In genomic region chr15:102355134-102355870, GRCm38 (mm10) we compare ENCODE assay signal across 8 mouse cellular contexts. TPM values are rescaled to one million over a fixed set of nuclear protein-coding genes. Genes with fewer than 3 reads are reported as not detected.
A peak's percentile ranks its signal among the peaks of the same experiment; 100 is the strongest.
DNase-seq lines count a peak whose midpoint lies in the region; ATAC-seq and TF ChIP-seq lines count a peak whose summit lies in the region.

No protein-coding gene starts in this region.

- H3K4me2 ChIP-seq in forebrain, postnatal 0 days (ENCODE audit: low read depth) = peak overlapping the region; percentile 94
- peak overlapping the region; percentile 64 for H3K4me2 ChIP-seq in hindbrain, embryonic 12.5 days (replicated peaks)
- H3K4me2 ChIP-seq in midbrain, embryonic 11.5 days = peak overlapping the region; percentile 96
- peak overlapping the region; percentile 93 for H3K4me2 ChIP-seq in stomach, embryonic 15.5 days

- peak; percentile 50 to 65 for DNase-seq in cerebellum, postnatal 25 days
- no peak for DNase-seq in cerebellum, adult 11 months
- DNase-seq in adrenal gland, postnatal 25 days = peak; percentile 57
- DNase-seq in forebrain, postnatal 0 days = peak; percentile 57
- peak; percentile 22 to 25 for DNase-seq in layer of hippocampus, postnatal 25 days (ENCODE audit: extremely low spot score in 1 of 2, low spot score in 1 of 2)
- DNase-seq in midbrain, embryonic 11.5 days (ENCODE audit: low spot score, missing footprints) = peak; percentile 98

- peaks cover 29% of the 10 kb centered on the region for H3K27me3 ChIP-seq in forebrain, postnatal 0 days (ENCODE audit: insufficient read depth, low read length)
- H3K27me3 ChIP-seq in hindbrain, embryonic 12.5 days = peaks cover 40% of the 10 kb centered on the region
- H3K27me3 ChIP-seq in midbrain, embryonic 11.5 days (ENCODE audit: control insufficient read depth, insufficient read depth, low read length) = peaks cover 27% of the 10 kb centered on the region
- H3K27me3 ChIP-seq in stomach, embryonic 15.5 days (replicated peaks) = peaks cover 20% of the 10 kb centered on the region

- ATAC-seq in forebrain, postnatal 0 days = peak; percentile 55
- peak; percentile 66 for ATAC-seq in hindbrain, embryonic 12.5 days (ENCODE audit: low FRiP score)
- peak; percentile 68 for ATAC-seq in midbrain, embryonic 11.5 days (ENCODE audit: low FRiP score)
- peak; percentile 42; the same call in 1 of the 2 replicates for ATAC-seq in stomach, embryonic 15.5 days (ENCODE audit: insufficient read depth, low FRiP score, low read depth)

- peak overlapping the region; percentile 62 for H3K27ac ChIP-seq in forebrain, postnatal 0 days (ENCODE audit: low read depth, low read length)
- H3K27ac ChIP-seq in hindbrain, embryonic 12.5 days = peak overlapping the region; percentile 82
- H3K27ac ChIP-seq in midbrain, embryonic 11.5 days (ENCODE audit: low read depth, low read length) = peak overlapping the region; percentile 70
- peak overlapping the region; percentile 79 for H3K27ac ChIP-seq in stomach, embryonic 15.5 days

- H3K4me3 ChIP-seq in forebrain, postnatal 0 days (ENCODE audit: low read depth, low read length) = peak overlapping the region; percentile 50
- peak overlapping the region; percentile 38 for H3K4me3 ChIP-seq in hindbrain, embryonic 12.5 days
- H3K4me3 ChIP-seq in midbrain, embryonic 11.5 days (ENCODE audit: low read depth, low read length) = peak overlapping the region; percentile 51
- peak overlapping the region; percentile 50 for H3K4me3 ChIP-seq in stomach, embryonic 15.5 days (replicated peaks)

- peaks cover 4% of the 10 kb centered on the region; the same call in 1 of the 2 replicates for H3K4me1 ChIP-seq in forebrain, postnatal 0 days (ENCODE audit: insufficient read depth)
- peaks cover 47% of the 10 kb centered on the region for H3K4me1 ChIP-seq in hindbrain, embryonic 12.5 days
- peaks cover 28% of the 10 kb centered on the region for H3K4me1 ChIP-seq in midbrain, embryonic 11.5 days (ENCODE audit: control insufficient read depth, insufficient read depth, low read length)
- H3K4me1 ChIP-seq in stomach, embryonic 15.5 days = peaks cover 31% of the 10 kb centered on the region

- WGBS in forebrain, postnatal 0 days = under 1% methylated on average over 47 of the region's 49 CpGs
- under 1% methylated on average over 46 of the region's 49 CpGs for WGBS in hindbrain, embryonic 12.5 days
- WGBS in midbrain, embryonic 11.5 days = under 1% methylated on average over 45 of the region's 49 CpGs
- under 1% methylated on average over 49 of the region's 49 CpGs for WGBS in stomach, embryonic 15.5 days

- peak overlapping the region; percentile 66 for H3K9ac ChIP-seq in forebrain, postnatal 0 days
- peak overlapping the region; percentile 59 for H3K9ac ChIP-seq in hindbrain, embryonic 12.5 days
- peak overlapping the region; percentile 86 for H3K9ac ChIP-seq in midbrain, embryonic 11.5 days (ENCODE audit: low read length)
- H3K9ac ChIP-seq in stomach, embryonic 15.5 days = peak overlapping the region; percentile 65

- no peaks in the 10 kb centered on the region for H3K9me3 ChIP-seq in forebrain, postnatal 0 days (ENCODE audit: low read length)
- H3K9me3 ChIP-seq in hindbrain, embryonic 12.5 days (replicated peaks) = no peaks in the 10 kb centered on the region
- no peaks in the 10 kb centered on the region for H3K9me3 ChIP-seq in midbrain, embryonic 11.5 days (ENCODE audit: control insufficient read depth, low read length)
- H3K9me3 ChIP-seq in stomach, embryonic 15.5 days = no peaks in the 10 kb centered on the region

- no peaks in the 10 kb centered on the region for H3K36me3 ChIP-seq in forebrain, postnatal 0 days (ENCODE audit: insufficient read depth)
- no peaks in the 10 kb centered on the region for H3K36me3 ChIP-seq in hindbrain, embryonic 12.5 days
- no peaks in the 10 kb centered on the region for H3K36me3 ChIP-seq in midbrain, embryonic 11.5 days (ENCODE audit: control insufficient read depth, insufficient read depth, low read length)
- no peaks in the 10 kb centered on the region for H3K36me3 ChIP-seq in stomach, embryonic 15.5 days

- TF ChIP-seq CTCF in forebrain, postnatal 0 days (IDR thresholded peaks at IDR 0.05; ENCODE audit: low read depth) = peak; percentile 47

RNA-seq across cellular contexts. Expression of gene Aaas, which starts 4.7 kb away (rescaled TPM):
- 14.4 and 24.0 TPM in 2 replicates for total RNA-seq in adrenal gland, postnatal 25 days (2021)
- 25.5 and 27.9 TPM in 2 replicates for total RNA-seq in forebrain, postnatal 0 days (2014; rRNA removed)
- 31.6 and 33.4 TPM in 2 replicates for polyA plus RNA-seq in forebrain, postnatal 0 days (2015; fragmentation: Nextera tagmentation; extraction: Ambion mirVana)
- 54.6 and 60.9 TPM in 2 replicates for polyA plus RNA-seq in hindbrain, embryonic 12.5 days (2016; fragmentation: Nextera tagmentation; extraction: Ambion mirVana)
- total RNA-seq in layer of hippocampus, postnatal 25 days (2021) = 10 to 100 TPM; 19.6 to 23.1 TPM
- 76.5 and 82.5 TPM in 2 replicates for polyA plus RNA-seq in midbrain, embryonic 11.5 days (2014; fragmentation: Nextera tagmentation; extraction: Ambion mirVana)
- 55.9 and 67.0 TPM in 2 replicates for polyA plus RNA-seq in stomach, embryonic 15.5 days (2015; fragmentation: Nextera tagmentation; extraction: Ambion mirVana)

RNA-seq across cellular contexts. Expression of gene Sp7, which starts 11.7 kb away (rescaled TPM):
- total RNA-seq in adrenal gland, postnatal 25 days (2021) = 0.15 TPM in 1 of 2 replicates, not detected in the other
- total RNA-seq in forebrain, postnatal 0 days (2014; rRNA removed) = 0.92 and 2.1 TPM in 2 replicates
- 0.30 and 0.35 TPM in 2 replicates for polyA plus RNA-seq in forebrain, postnatal 0 days (2015; fragmentation: Nextera tagmentation; extraction: Ambion mirVana)
- polyA plus RNA-seq in hindbrain, embryonic 12.5 days (2016; fragmentation: Nextera tagmentation; extraction: Ambion mirVana) = 1.9 and 2.1 TPM in 2 replicates
- total RNA-seq in layer of hippocampus, postnatal 25 days (2021) = under 1 TPM; 0.86 to 0.99 TPM
- 0.51 and 0.90 TPM in 2 replicates for polyA plus RNA-seq in midbrain, embryonic 11.5 days (2014; fragmentation: Nextera tagmentation; extraction: Ambion mirVana)
- polyA plus RNA-seq in stomach, embryonic 15.5 days (2015; fragmentation: Nextera tagmentation; extraction: Ambion mirVana) = 1.0 and 1.1 TPM in 2 replicates

RNA-seq across cellular contexts. Expression of gene Myg1, which starts 23.8 kb away (rescaled TPM):
- 72.4 and 77.8 TPM in 2 replicates for total RNA-seq in adrenal gland, postnatal 25 days (2021)
- total RNA-seq in forebrain, postnatal 0 days (2014; rRNA removed) = 46.4 and 54.2 TPM in 2 replicates
- polyA plus RNA-seq in forebrain, postnatal 0 days (2015; fragmentation: Nextera tagmentation; extraction: Ambion mirVana) = 80.2 and 85.7 TPM in 2 replicates
- polyA plus RNA-seq in hindbrain, embryonic 12.5 days (2016; fragmentation: Nextera tagmentation; extraction: Ambion mirVana) = 78.4 and 90.8 TPM in 2 replicates
- total RNA-seq in layer of hippocampus, postnatal 25 days (2021) = 10 to 100 TPM; 63.0 to 66.1 TPM
- polyA plus RNA-seq in midbrain, embryonic 11.5 days (2014; fragmentation: Nextera tagmentation; extraction: Ambion mirVana) = 97.8 and 99.5 TPM in 2 replicates
- polyA plus RNA-seq in stomach, embryonic 15.5 days (2015; fragmentation: Nextera tagmentation; extraction: Ambion mirVana) = 83.5 and 85.5 TPM in 2 replicates

RNA-seq across cellular contexts. Expression of gene Pfdn5, which starts 29.4 kb away (rescaled TPM):
- 379 TPM in 2 replicates for total RNA-seq in adrenal gland, postnatal 25 days (2021)
- total RNA-seq in forebrain, postnatal 0 days (2014; rRNA removed) = 177 and 262 TPM in 2 replicates
- polyA plus RNA-seq in forebrain, postnatal 0 days (2015; fragmentation: Nextera tagmentation; extraction: Ambion mirVana) = 518 and 621 TPM in 2 replicates
- polyA plus RNA-seq in hindbrain, embryonic 12.5 days (2016; fragmentation: Nextera tagmentation; extraction: Ambion mirVana) = 331 and 402 TPM in 2 replicates
- total RNA-seq in layer of hippocampus, postnatal 25 days (2021) = 100 to 1,000 TPM; 386 to 396 TPM
- 404 and 408 TPM in 2 replicates for polyA plus RNA-seq in midbrain, embryonic 11.5 days (2014; fragmentation: Nextera tagmentation; extraction: Ambion mirVana)
- polyA plus RNA-seq in stomach, embryonic 15.5 days (2015; fragmentation: Nextera tagmentation; extraction: Ambion mirVana) = 322 TPM in 2 replicates

RNA-seq across cellular contexts. Expression of gene Sp1, which starts 50.6 kb away (rescaled TPM):
- total RNA-seq in adrenal gland, postnatal 25 days (2021) = 49.9 and 82.8 TPM in 2 replicates
- 16.4 and 22.5 TPM in 2 replicates for total RNA-seq in forebrain, postnatal 0 days (2014; rRNA removed)
- polyA plus RNA-seq in forebrain, postnatal 0 days (2015; fragmentation: Nextera tagmentation; extraction: Ambion mirVana) = 2.0 and 2.6 TPM in 2 replicates
- polyA plus RNA-seq in hindbrain, embryonic 12.5 days (2016; fragmentation: Nextera tagmentation; extraction: Ambion mirVana) = 9.1 and 9.3 TPM in 2 replicates
- 10 to 100 TPM; 22.5 to 24.2 TPM for total RNA-seq in layer of hippocampus, postnatal 25 days (2021)
- 11.2 and 11.7 TPM in 2 replicates for polyA plus RNA-seq in midbrain, embryonic 11.5 days (2014; fragmentation: Nextera tagmentation; extraction: Ambion mirVana)
- 9.6 and 9.7 TPM in 2 replicates for polyA plus RNA-seq in stomach, embryonic 15.5 days (2015; fragmentation: Nextera tagmentation; extraction: Ambion mirVana)
